Mouse (Mus musculus) right cerebral cortex, postnatal 36 days (tissue): ENCODE data around the gene Abi3bp.
A peak's percentile ranks its signal among the peaks of the same experiment; 100 is the strongest.

Source experiments
- DNase-seq, 2 experiments: peaks; one replicate each; pipeline ENCODE4 v3.0.0; 2022; ENCODE audit warnings: low spot score in 2 of 2, mixed read lengths in 1 of 2

Abi3bp gene

GRCm38 (mm10) chr16:56503941-56504340 lies 26.3 kb downstream of the Abi3bp start:
- DNase-seq, result no peak

- DNase-seq, result no peak
Observed at GRCm38 (mm10) chr16:56518024-56518423, 40.3 kb downstream of the Abi3bp start.

- no peak for DNase-seq
Observed at GRCm38 (mm10) chr16:56524359-56524758, 46.7 kb downstream of the Abi3bp start.

- DNase-seq, result no peak
Observed at GRCm38 (mm10) chr16:56526482-56526881, 48.8 kb downstream of the Abi3bp start.

- no peak for DNase-seq
Observed at GRCm38 (mm10) chr16:56528079-56528688, 50.5 kb downstream of the Abi3bp start.

GRCm38 (mm10) chr16:56579536-56579935 lies 101.9 kb downstream of the Abi3bp start:
- DNase-seq, result no peak

- DNase-seq, result no peak
Observed at GRCm38 (mm10) chr16:56593581-56593980, 115.9 kb downstream of the Abi3bp start.

- DNase-seq, result peak; percentile 1 to 28
Observed at GRCm38 (mm10) chr16:56594866-56595265, 117.2 kb downstream of the Abi3bp start.

GRCm38 (mm10) chr16:56598427-56598826 lies 120.7 kb downstream of the Abi3bp start:
- no peak for DNase-seq

GRCm38 (mm10) chr16:56602394-56602793 lies 124.7 kb downstream of the Abi3bp start:
- no peak for DNase-seq

- no peak for DNase-seq
Observed at GRCm38 (mm10) chr16:56610572-56610971, 132.9 kb downstream of the Abi3bp start.

- no peak for DNase-seq
Observed at GRCm38 (mm10) chr16:56611096-56611867, 133.6 kb downstream of the Abi3bp start.

- no peak for DNase-seq
Observed at GRCm38 (mm10) chr16:56638544-56638943, 160.9 kb downstream of the Abi3bp start.

GRCm38 (mm10) chr16:56645251-56645650 lies 167.6 kb downstream of the Abi3bp start:
- DNase-seq, result no peak

- no peak for DNase-seq
Observed at GRCm38 (mm10) chr16:56646382-56647172, 168.9 kb downstream of the Abi3bp start.

- no peak for DNase-seq
Observed at GRCm38 (mm10) chr16:56655193-56655910, 177.7 kb downstream of the Abi3bp start.

- no peak for DNase-seq
Observed at GRCm38 (mm10) chr16:56658866-56659265, 181.2 kb downstream of the Abi3bp start.

GRCm38 (mm10) chr16:56669520-56669919 lies 191.8 kb downstream of the Abi3bp start:
- no peak for DNase-seq

- DNase-seq, result no peak
Observed at GRCm38 (mm10) chr16:56670941-56671340, 193.3 kb downstream of the Abi3bp start.

GRCm38 (mm10) chr16:56673420-56673819 lies 195.7 kb downstream of the Abi3bp start:
- no peak for DNase-seq

GRCm38 (mm10) chr16:56677146-56677545 lies 199.5 kb downstream of the Abi3bp start:
- peak in 1 of 2 experiments; percentile 25 for DNase-seq
